Mouse (Mus musculus) lung, postnatal 0 days (tissue): ENCODE measurements around the gene Lgi2.

Experiments used
- CTCF ChIP-seq: IDR thresholded peaks from 2 replicates; pipeline ENCODE4 v1.5.1; 2016; ENCODE audit warnings: antibody characterized with exemption, mild to moderate bottlenecking
- EP300 ChIP-seq: IDR thresholded peaks from 2 replicates; pipeline ENCODE4 v1.6.1; 2016; ENCODE audit warnings: antibody characterized with exemption, mild to moderate bottlenecking, control low read depth

- TF ChIP-seq CTCF (no peak), EP300 (no peak)
Measured at GRCm38 (mm10) chr5:52533705-52534104, 32.6 kb downstream of the Lgi2 start.
